Mouse (Mus musculus): ENCODE data around the gene Pxdn.

- TF ChIP-seq CTCF (IDR thresholded peaks at IDR 0.05; ENCODE audit: low read depth, low read length): no peak
- no peak for TF ChIP-seq POLR2A (IDR thresholded peaks at IDR 0.05; ENCODE audit: borderline replicate concordance, low read depth, low read length)
Measured at GRCm38 (mm10) chr12:30036569-30037055, 99.2 kb downstream of the Pxdn start.
